In genomic region chr4:150582966-150583776, GRCm38 (mm10) we compare ENCODE assay signal across 8 mouse cellular contexts.
DNase-seq lines count a peak whose midpoint lies in the region; ATAC-seq and TF ChIP-seq lines count a peak whose summit lies in the region.

No protein-coding gene starts in this region.

- peak; percentile 16; the same call in 1 of the 2 replicates for TF ChIP-seq CTCF in lung, postnatal 0 days (IDR thresholded peaks at IDR 0.05)

- H3K4me2 ChIP-seq in hindbrain, embryonic 15.5 days, result peak overlapping the region; percentile 6; the same call in 1 of the 2 replicates
- H3K4me2 ChIP-seq in lung, postnatal 0 days (replicated peaks; ENCODE audit: low read depth, low read length), result peak overlapping the region; percentile 3; the same call in 1 of the 2 replicates

- WGBS in hindbrain, embryonic 15.5 days, result 23% methylated on average over 13 of the region's 13 CpGs
- 17% methylated on average over 13 of the region's 13 CpGs for WGBS in lung, postnatal 0 days

- H3K27me3 ChIP-seq in hindbrain, embryonic 15.5 days, result no peaks in the 10 kb centered on the region
- H3K27me3 ChIP-seq in lung, postnatal 0 days (replicated peaks; ENCODE audit: insufficient read depth, low read length), result no peaks in the 10 kb centered on the region

- H3K4me3 ChIP-seq in hindbrain, embryonic 15.5 days, result no peak overlapping the region
- no peak overlapping the region for H3K4me3 ChIP-seq in lung, postnatal 0 days (ENCODE audit: low read depth, low read length)

- peaks cover 56% of the 10 kb centered on the region for H3K4me1 ChIP-seq in hindbrain, embryonic 15.5 days (replicated peaks)
- H3K4me1 ChIP-seq in lung, postnatal 0 days (ENCODE audit: insufficient read depth, low read depth, low read length), result peaks cover 30% of the 10 kb centered on the region; the same call in 1 of the 2 replicates

- DNase-seq in ZHBTc4 (ENCODE audit: low read depth, low spot score), result peak; percentile 25
- DNase-seq in cerebellum, postnatal 10 days, result peak; percentile 58 to 65
- DNase-seq in gastrocnemius, adult 8-10 months (ENCODE audit: low spot score in 2 of 2), result peak; percentile 75 to 86
- DNase-seq in layer of hippocampus, postnatal 36 days, result peak; percentile 54 to 57
- peak; percentile 96 for DNase-seq in lung, postnatal 0 days (ENCODE audit: low spot score)
- peak; percentile 79 for DNase-seq in right cerebral cortex, adult 18-20 months
- DNase-seq in embryo, embryonic 11 days, result no peak

- peak; percentile 87 for TF ChIP-seq EP300 in lung, postnatal 0 days (IDR thresholded peaks at IDR 0.05)

- no peak overlapping the region for H3K9ac ChIP-seq in hindbrain, embryonic 15.5 days
- H3K9ac ChIP-seq in lung, postnatal 0 days (replicated peaks; ENCODE audit: low read depth), result no peak overlapping the region

- H3K36me3 ChIP-seq in hindbrain, embryonic 15.5 days, result no peaks in the 10 kb centered on the region
- no peaks in the 10 kb centered on the region for H3K36me3 ChIP-seq in lung, postnatal 0 days (ENCODE audit: insufficient read depth, low read length)

- ATAC-seq in hindbrain, embryonic 15.5 days (ENCODE audit: low FRiP score, low read depth), result peak; percentile 63; the same call in 1 of the 2 replicates
- ATAC-seq in lung, postnatal 0 days, result peak; percentile 95

- peak overlapping the region; percentile 75 for H3K27ac ChIP-seq in hindbrain, embryonic 15.5 days (replicated peaks)
- peak overlapping the region; percentile 88 for H3K27ac ChIP-seq in lung, postnatal 0 days (ENCODE audit: low read length)

- no peaks in the 10 kb centered on the region for H3K9me3 ChIP-seq in hindbrain, embryonic 15.5 days
- no peaks in the 10 kb centered on the region for H3K9me3 ChIP-seq in lung, postnatal 0 days (ENCODE audit: low read length)
